Mouse (Mus musculus) heart, embryonic 11.5 days (tissue): ENCODE results near the gene AU018091. TPM values are rescaled to one million over a fixed set of nuclear protein-coding genes. Genes with fewer than 3 reads are reported as not detected.
"Not testable (repeated sequence)": the region's sequence is repeated elsewhere in the genome, so short reads cannot be mapped to it uniquely, and the experiment has no call there.

ENCODE experiments used
- ATAC-seq: fragments of 200-750 bp; cut with Nextera tagmentation; replicated peaks from 2 replicates; pipeline ENCODE4 v1.8.0; 2017; ENCODE audit warnings: moderate library complexity; ENCODE audit not compliant: insufficient number of reproducible peaks, low FRiP score, low TSS enrichment
- H3K27ac ChIP-seq: fragments of 300-500 bp; sonication (generic); 2 replicates; pipeline ENCODE4 v1.5.1; 2014; ENCODE audit warnings: mild to moderate bottlenecking, low read depth, low read length
- H3K27me3 ChIP-seq: fragments of 300-500 bp; sonication (generic); 2 replicates; pipeline ENCODE4 v1.6.1; 2014; ENCODE audit warnings: mild to moderate bottlenecking, low read length, mixed read lengths; ENCODE audit not compliant: control insufficient read depth, insufficient read depth
- H3K36me3 ChIP-seq: fragments of 300-500 bp; sonication (generic); 2 replicates; pipeline ENCODE4 v1.6.1; 2014; ENCODE audit warnings: mild to moderate bottlenecking, low read length, moderate library complexity, mixed read lengths; ENCODE audit not compliant: control insufficient read depth, insufficient read depth
- H3K4me1 ChIP-seq: fragments of 300-500 bp; sonication (generic); 2 replicates; pipeline ENCODE4 v1.6.1; 2014; ENCODE audit warnings: low read length; ENCODE audit not compliant: control insufficient read depth, insufficient read depth
- H3K4me2 ChIP-seq: fragments of 300-500 bp; sonication (generic); 2 replicates; pipeline ENCODE4 v1.6.1; 2014; ENCODE audit warnings: mild to moderate bottlenecking, moderate library complexity
- H3K4me3 ChIP-seq: fragments of 300-500 bp; sonication (generic); 2 replicates; pipeline ENCODE4 v1.5.1; 2014; ENCODE audit warnings: low read depth, low read length
- H3K9ac ChIP-seq: fragments of 300-500 bp; sonication (generic); 2 replicates; pipeline ENCODE4 v1.6.1; 2014; ENCODE audit warnings: mild to moderate bottlenecking, low read depth, low read length, moderate library complexity
- H3K9me3 ChIP-seq: fragments of 300-500 bp; sonication (generic); replicated peaks from 2 replicates; pipeline ENCODE4 v1.6.1; 2016; ENCODE audit warnings: low read length; ENCODE audit not compliant: control insufficient read depth
- WGBS: fragments of 180-500 bp; shearing (Covaris S2); extraction: QIAGEN DNeasy Blood & Tissue Kit; methylation state at CpG from one replicate; pipeline ENCODE4 v1.1.7; 2014; ENCODE audit not compliant: insufficient replicate concordance; 5-methylcytosine and 5-hydroxymethylcytosine counted together
- polyA plus RNA-seq: library from polyadenylated mRNA; unstranded; fragments of >200 nt; fragmentation: Nextera tagmentation; extraction: Ambion mirVana; gene quantifications from 2 replicates; pipeline ENCODE4 v1.2.1, GENCODE M21; 2014

Gene AU018091
- polyA plus RNA-seq, 1 experiment from 2014 or later, result not detected

- not testable (repeated sequence) for H3K27me3 ChIP-seq, H3K9me3 ChIP-seq, H3K27ac ChIP-seq, H3K4me3 ChIP-seq, H3K4me1 ChIP-seq, H3K4me2 ChIP-seq, H3K9ac ChIP-seq, H3K36me3 ChIP-seq, ATAC-seq
- WGBS, result 80% methylated on average over 2 of the region's 2 CpGs
These were observed 17.7 kb upstream of the AU018091 start for GRCm38 (mm10) chr7:3186726-3187125.

- no peak for ATAC-seq
- Histone ChIP-seq H3K4me3 (no peak overlapping the region), H3K9me3 (no peaks in the 10 kb centered on the region), H3K27me3 (no peaks in the 10 kb centered on the region), H3K9ac (no peak overlapping the region), H3K27ac (no peak overlapping the region), H3K36me3 (no peaks in the 10 kb centered on the region), H3K4me1 (no peaks in the 10 kb centered on the region), H3K4me2 (no peak overlapping the region)
- 57% methylated on average over 1 of the region's 1 CpGs for WGBS
These were observed 17.1 kb upstream of the AU018091 start for GRCm38 (mm10) chr7:3186136-3186535.

- Histone ChIP-seq H3K4me2 (no peak overlapping the region), H3K4me3 (no peak overlapping the region), H3K27me3 (no peaks in the 10 kb centered on the region), H3K27ac (no peak overlapping the region), H3K36me3 (no peaks in the 10 kb centered on the region), H3K4me1 (no peaks in the 10 kb centered on the region), H3K9ac (no peak overlapping the region), H3K9me3 (no peaks in the 10 kb centered on the region)
- 34% methylated on average over 4 of the region's 4 CpGs for WGBS
- no peak for ATAC-seq
These were observed 15.4 kb upstream of the AU018091 start for GRCm38 (mm10) chr7:3184394-3184793.

- H3K27ac ChIP-seq, H3K4me3 ChIP-seq, H3K4me2 ChIP-seq, H3K4me1 ChIP-seq, H3K9ac ChIP-seq, H3K36me3 ChIP-seq, ATAC-seq, H3K27me3 ChIP-seq, H3K9me3 ChIP-seq: not testable (repeated sequence)
- WGBS, result 79% methylated on average over 24 of the region's 24 CpGs
These were observed 12.0 kb upstream of the AU018091 start for GRCm38 (mm10) chr7:3180958-3181357.

- Histone ChIP-seq H3K4me3 (no peak overlapping the region), H3K4me2 (no peak overlapping the region), H3K9ac (no peak overlapping the region), H3K36me3 (no peaks in the 10 kb centered on the region), H3K4me1 (no peaks in the 10 kb centered on the region), H3K27ac (no peak overlapping the region), H3K9me3 (no peaks in the 10 kb centered on the region; the same call in 1 of the 2 replicates), H3K27me3 (no peaks in the 10 kb centered on the region)
- no peak for ATAC-seq
- 82% methylated on average over 1 of the region's 1 CpGs for WGBS
These were observed 707 bp downstream of the AU018091 start for GRCm38 (mm10) chr7:3168296-3168695.

- no peak for ATAC-seq
- no peaks in the 10 kb centered on the region for H3K4me1 ChIP-seq
- H3K9me3 ChIP-seq, result no peaks in the 10 kb centered on the region; the same call in 1 of the 2 replicates
- WGBS, result 94% methylated on average over 4 of the region's 4 CpGs
- H3K27ac ChIP-seq, result no peak overlapping the region
- H3K4me2 ChIP-seq, result no peak overlapping the region
- H3K4me3 ChIP-seq, result no peak overlapping the region
- no peaks in the 10 kb centered on the region for H3K36me3 ChIP-seq
- H3K27me3 ChIP-seq, result no peaks in the 10 kb centered on the region
- no peak overlapping the region for H3K9ac ChIP-seq
These were observed 2.7 kb downstream of the AU018091 start for GRCm38 (mm10) chr7:3166270-3166669.

- H3K4me1 ChIP-seq, result no peaks in the 10 kb centered on the region
- no peak for ATAC-seq
- no peak overlapping the region for H3K4me2 ChIP-seq
- H3K9ac ChIP-seq, result no peak overlapping the region
- no peak overlapping the region for H3K27ac ChIP-seq
- H3K36me3 ChIP-seq, result no peaks in the 10 kb centered on the region
- no peaks in the 10 kb centered on the region; the same call in 1 of the 2 replicates for H3K9me3 ChIP-seq
- H3K27me3 ChIP-seq, result no peaks in the 10 kb centered on the region
- no peak overlapping the region for H3K4me3 ChIP-seq
These were observed 4.0 kb downstream of the AU018091 start for GRCm38 (mm10) chr7:3164991-3165390.

- Histone ChIP-seq H3K27me3 (no peaks in the 10 kb centered on the region), H3K4me2 (no peak overlapping the region), H3K4me1 (no peaks in the 10 kb centered on the region), H3K27ac (no peak overlapping the region), H3K9me3 (no peaks in the 10 kb centered on the region; the same call in 1 of the 2 replicates), H3K36me3 (no peaks in the 10 kb centered on the region), H3K9ac (no peak overlapping the region), H3K4me3 (no peak overlapping the region)
- no peak for ATAC-seq
- 76% methylated on average over 6 of the region's 6 CpGs for WGBS
These were observed 4.6 kb downstream of the AU018091 start for GRCm38 (mm10) chr7:3164381-3164780.

GRCm38 (mm10) chr7:3150376-3150775 lies 18.6 kb downstream of the AU018091 start:
- no peak overlapping the region for H3K4me3 ChIP-seq
- no peak overlapping the region for H3K4me2 ChIP-seq
- H3K9ac ChIP-seq, result no peak overlapping the region
- WGBS, result 69% methylated on average over 1 of the region's 1 CpGs
- H3K27ac ChIP-seq, result no peak overlapping the region
- H3K36me3 ChIP-seq, result no peaks in the 10 kb centered on the region
- H3K9me3 ChIP-seq, result peaks cover 3% of the 10 kb centered on the region; the same call in 1 of the 2 replicates
- H3K4me1 ChIP-seq, result no peaks in the 10 kb centered on the region
- no peak for ATAC-seq
- H3K27me3 ChIP-seq, result no peaks in the 10 kb centered on the region
